Mouse (Mus musculus) urinary bladder, adult 18-20 months (tissue): Measurements from ENCODE around the gene Aig1.
"Not testable (repeated sequence)": the region's sequence is repeated elsewhere in the genome, so short reads cannot be mapped to it uniquely, and the experiment has no call there.

Experiments used
- DNase-seq, 2 experiments: peaks; one replicate each; pipeline ENCODE4 v3.0.0; 2022; ENCODE audit warnings: low spot score in 2 of 2, mixed read lengths in 2 of 2

Aig1 gene

GRCm38 (mm10) chr10:13868371-13869321, at the start of gene Aig1:
Aig1 (minus strand) TSS chr10:13868980.
- DNase-seq, result peak; percentile 52 to 67

- DNase-seq, result no peak
Measured at GRCm38 (mm10) chr10:13916645-13917342, 48.0 kb upstream of the Aig1 start.

- no peak for DNase-seq
Measured at GRCm38 (mm10) chr10:13915211-13915610, 46.4 kb upstream of the Aig1 start.

- no peak for DNase-seq
Measured at GRCm38 (mm10) chr10:13913689-13914088, 44.9 kb upstream of the Aig1 start.

GRCm38 (mm10) chr10:13906261-13906741, 37.5 kb upstream of the Aig1 start:
- no peak for DNase-seq

- DNase-seq, result no peak
Measured at GRCm38 (mm10) chr10:13905618-13906017, 36.8 kb upstream of the Aig1 start.

GRCm38 (mm10) chr10:13892762-13893161, 24.0 kb upstream of the Aig1 start:
- DNase-seq, result not testable (repeated sequence)

GRCm38 (mm10) chr10:13882975-13883875, 14.4 kb upstream of the Aig1 start:
- DNase-seq, result no peak

- no peak for DNase-seq
Measured at GRCm38 (mm10) chr10:13882490-13882889, 13.7 kb upstream of the Aig1 start.

- DNase-seq, result no peak
Measured at GRCm38 (mm10) chr10:13878696-13879095, 9.9 kb upstream of the Aig1 start.

GRCm38 (mm10) chr10:13875038-13875420, 6.2 kb upstream of the Aig1 start:
- DNase-seq, result no peak

GRCm38 (mm10) chr10:13874301-13875037, 5.7 kb upstream of the Aig1 start:
- DNase-seq, result no peak

- no peak for DNase-seq
Measured at GRCm38 (mm10) chr10:13870531-13870930, 1.8 kb upstream of the Aig1 start.

- no peak for DNase-seq
Measured at GRCm38 (mm10) chr10:13869322-13870035, 699 bp upstream of the Aig1 start.

- DNase-seq, result no peak
Measured at GRCm38 (mm10) chr10:13866391-13866790, 2.4 kb downstream of the Aig1 start.

GRCm38 (mm10) chr10:13861115-13861909, 7.5 kb downstream of the Aig1 start:
- DNase-seq, result no peak

- no peak for DNase-seq
Measured at GRCm38 (mm10) chr10:13856438-13856837, 12.3 kb downstream of the Aig1 start.

- DNase-seq, result no peak
Measured at GRCm38 (mm10) chr10:13855969-13856368, 12.8 kb downstream of the Aig1 start.

GRCm38 (mm10) chr10:13855111-13855510, 13.7 kb downstream of the Aig1 start:
- DNase-seq, result no peak
